Mouse (Mus musculus): ENCODE data around the gene Pnpla1.

DNA sequence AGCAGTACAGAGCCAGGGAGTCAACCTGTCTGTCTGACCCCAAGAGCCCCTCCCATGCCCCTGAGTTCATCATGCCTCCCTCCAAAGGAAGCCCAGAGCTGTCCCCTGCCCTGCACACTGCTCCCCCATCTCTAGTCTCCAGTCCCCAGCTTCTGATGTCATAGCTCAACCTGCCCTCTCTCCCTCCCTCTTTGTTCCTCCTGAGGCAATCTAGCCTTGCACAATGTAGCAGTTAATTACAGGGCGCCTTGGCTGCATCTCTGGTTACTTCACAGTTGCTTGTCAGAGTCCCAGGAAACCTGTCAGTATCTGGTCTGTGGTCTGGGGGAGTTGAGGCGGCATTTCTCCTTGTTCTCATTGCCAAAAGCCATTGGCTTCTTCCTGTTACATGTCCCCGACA, 2.2 kb upstream of the Pnpla1 start:
- no peak for TF ChIP-seq CTCF (conservative IDR thresholded peaks at IDR 0.05; ENCODE audit: low read length)
- no peak for TF ChIP-seq POU5F1 (IDR thresholded peaks at IDR 0.05; ENCODE audit: borderline replicate concordance, low read length)
- no peak for TF ChIP-seq NANOG (IDR thresholded peaks at IDR 0.05; ENCODE audit: borderline replicate concordance, low read length)

Data from E14TG2a.4 (cell line).